Mouse (Mus musculus) E14TG2a.4 (cell line): Measurements from ENCODE around the gene Fbxl2.

Experiments used
- H3K27me3 ChIP-seq: 2 replicates; pipeline ENCODE4 v1.6.1; 2014; ENCODE audit warnings: low read length, control low read depth; ENCODE audit not compliant: insufficient read depth
- H3K36me3 ChIP-seq: 2 replicates; pipeline ENCODE4 v1.6.1; 2014; ENCODE audit warnings: low read length, control low read depth; ENCODE audit not compliant: insufficient read depth
- H3K4me1 ChIP-seq: replicated peaks from 2 replicates; pipeline ENCODE4 v1.6.1; 2014; ENCODE audit warnings: low read depth, low read length, control low read depth
- H3K4me3 ChIP-seq: replicated peaks from 2 replicates; pipeline ENCODE4 v1.5.1; 2014; ENCODE audit warnings: mild to moderate bottlenecking, low read length
- H3K9me3 ChIP-seq: 2 replicates; pipeline ENCODE4 v1.6.1; 2014; ENCODE audit warnings: low read length, control low read depth
- CTCF ChIP-seq: conservative IDR thresholded peaks from 2 replicates; pipeline ENCODE4 v1.5.1; 2014; ENCODE audit warnings: low read length
- NANOG ChIP-seq: IDR thresholded peaks from 2 replicates; pipeline ENCODE4 v1.6.1; 2014; ENCODE audit warnings: borderline replicate concordance, low read length, mixed read lengths
- POU5F1 ChIP-seq: IDR thresholded peaks from 2 replicates; pipeline ENCODE4 v1.6.1; 2014; ENCODE audit warnings: low read length, borderline replicate concordance

The Fbxl2 gene

GRCm38 (mm10) chr9:114057090-114057796, 11.3 kb upstream of the Fbxl2 start, which contains the start of gene Susd5:
Gene Susd5 (plus strand): TSS chr9:114057140.
- Histone ChIP-seq H3K4me1 (peaks cover 47% of the 10 kb centered on the region), H3K9me3 (no peaks in the 10 kb centered on the region), H3K36me3 (no peaks in the 10 kb centered on the region), H3K27me3 (peaks cover 43% of the 10 kb centered on the region), H3K4me3 (peak within 1 kb of the TSS; percentile 85)
- TF ChIP-seq POU5F1 (no peak), CTCF (no peak), NANOG (no peak)

GRCm38 (mm10) chr9:114052866-114053265, 6.9 kb upstream of the Fbxl2 start:
- H3K4me3 ChIP-seq = no peak overlapping the region
- no peaks in the 10 kb centered on the region for H3K36me3 ChIP-seq
- peaks cover 49% of the 10 kb centered on the region for H3K4me1 ChIP-seq
- TF ChIP-seq CTCF (no peak), POU5F1 (no peak), NANOG (no peak)
- peaks cover 29% of the 10 kb centered on the region for H3K27me3 ChIP-seq
- peaks cover 6% of the 10 kb centered on the region; the same call in 1 of the 2 replicates for H3K9me3 ChIP-seq

- Histone ChIP-seq H3K36me3 (no peaks in the 10 kb centered on the region), H3K4me1 (peaks cover 54% of the 10 kb centered on the region), H3K27me3 (peaks cover 21% of the 10 kb centered on the region), H3K9me3 (peaks cover 6% of the 10 kb centered on the region; the same call in 1 of the 2 replicates), H3K4me3 (0 out of 2 replicates have a peak overlapping the region, but pooled peaks have one; percentile 7)
- TF ChIP-seq POU5F1 (no peak), NANOG (no peak), CTCF (no peak)
These were observed 6.0 kb upstream of the Fbxl2 start for GRCm38 (mm10) chr9:114052031-114052430.

GRCm38 (mm10) chr9:114050778-114051177, 4.8 kb upstream of the Fbxl2 start:
- TF ChIP-seq CTCF = no peak
- no peak for TF ChIP-seq POU5F1
- no peak for TF ChIP-seq NANOG
- Histone ChIP-seq H3K4me3 (no peak overlapping the region), H3K4me1 (peaks cover 61% of the 10 kb centered on the region), H3K27me3 (peaks cover 8% of the 10 kb centered on the region), H3K9me3 (peaks cover 6% of the 10 kb centered on the region; the same call in 1 of the 2 replicates), H3K36me3 (no peaks in the 10 kb centered on the region)

GRCm38 (mm10) chr9:114050106-114050505, 4.1 kb upstream of the Fbxl2 start:
- Histone ChIP-seq H3K4me3 (no peak overlapping the region), H3K36me3 (no peaks in the 10 kb centered on the region), H3K4me1 (peaks cover 68% of the 10 kb centered on the region), H3K27me3 (peaks cover 1% of the 10 kb centered on the region; the same call in 1 of the 2 replicates), H3K9me3 (peaks cover 6% of the 10 kb centered on the region; the same call in 1 of the 2 replicates)
- TF ChIP-seq POU5F1 (no peak), NANOG (no peak), CTCF (no peak)

- Histone ChIP-seq H3K4me1 (peaks cover 70% of the 10 kb centered on the region), H3K36me3 (peaks cover 5% of the 10 kb centered on the region; the same call in 1 of the 2 replicates), H3K4me3 (no peak overlapping the region), H3K9me3 (peaks cover 6% of the 10 kb centered on the region; the same call in 1 of the 2 replicates), H3K27me3 (no peaks in the 10 kb centered on the region)
- TF ChIP-seq POU5F1 = no peak
- TF ChIP-seq CTCF = no peak
- no peak for TF ChIP-seq NANOG
These were observed 685 bp upstream of the Fbxl2 start for GRCm38 (mm10) chr9:114046676-114047075.

GRCm38 (mm10) chr9:114044446-114044845, 1.5 kb downstream of the Fbxl2 start:
- peaks cover 6% of the 10 kb centered on the region; the same call in 1 of the 2 replicates for H3K9me3 ChIP-seq
- peaks cover 7% of the 10 kb centered on the region; the same call in 1 of the 2 replicates for H3K36me3 ChIP-seq
- H3K27me3 ChIP-seq = no peaks in the 10 kb centered on the region
- H3K4me3 ChIP-seq = 0 out of 2 replicates have a peak overlapping the region, but pooled peaks have one; percentile 83
- TF ChIP-seq POU5F1 (no peak), CTCF (peak; percentile 99)
- peaks cover 68% of the 10 kb centered on the region for H3K4me1 ChIP-seq

- H3K9me3 ChIP-seq = no peaks in the 10 kb centered on the region
- 0 out of 2 replicates have a peak overlapping the region, but pooled peaks have one; percentile 10 for H3K4me3 ChIP-seq
- no peak for TF ChIP-seq NANOG
- TF ChIP-seq POU5F1 = no peak
- no peak for TF ChIP-seq CTCF
- H3K36me3 ChIP-seq = peaks cover 7% of the 10 kb centered on the region; the same call in 1 of the 2 replicates
- no peaks in the 10 kb centered on the region for H3K27me3 ChIP-seq
- peaks cover 68% of the 10 kb centered on the region for H3K4me1 ChIP-seq
These were observed 3.5 kb downstream of the Fbxl2 start for GRCm38 (mm10) chr9:114042490-114042889.
